Mouse (Mus musculus) CD4-positive, CD25-positive, alpha-beta regulatory T cell, adult 9 weeks (primary cell): Measurements from ENCODE around the gene Tph2. TPM values are rescaled to one million over a fixed set of nuclear protein-coding genes. Genes with fewer than 3 reads are reported as not detected.

Experiments
- polyA plus RNA-seq: library from polyadenylated mRNA; unstranded; fragments of 100-300 nt; shearing (Covaris generic); gene quantifications from one replicate; pipeline ENCODE4 v1.2.1, GENCODE M21; 2017

Gene Tph2
- not detected for polyA plus RNA-seq

DNA sequence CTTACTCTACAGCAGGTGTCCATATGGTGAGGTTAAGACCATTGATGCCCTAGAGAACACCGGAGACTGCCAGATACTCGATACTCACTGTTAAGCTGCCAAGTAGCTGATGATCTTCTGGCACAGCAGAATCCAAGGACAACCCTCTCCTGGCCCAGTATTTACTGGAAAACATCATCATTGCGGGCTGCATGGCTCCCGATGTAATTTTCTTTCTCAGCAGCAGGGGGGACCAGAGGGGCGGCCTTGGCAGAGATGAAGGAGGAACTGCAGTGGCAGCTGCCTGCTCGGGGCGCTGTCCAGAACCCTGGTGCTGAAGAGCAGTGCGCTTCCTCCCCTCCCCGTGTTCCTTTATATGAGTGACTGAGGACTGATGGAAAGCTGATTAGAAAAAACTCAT, at the start of gene Tph2:
Gene Tph2, minus strand, starts transcription at position 326 of the 400 bp plus-strand sequence.

Other genes starting within 250 kb of the Tph2 start
- 140 TPM for gene Tbc1d15, start 66.4 kb upstream of the Tph2 start, polyA plus RNA-seq
- 4.2 TPM for gene Rab21, start 130.6 kb upstream of the Tph2 start, polyA plus RNA-seq
- 72.5 TPM for gene Tmem19, start 177.5 kb upstream of the Tph2 start, polyA plus RNA-seq
- 17.4 TPM for gene Thap2, start 199.4 kb upstream of the Tph2 start, polyA plus RNA-seq
- 27.7 TPM for gene Zfc3h1, start 199.9 kb upstream of the Tph2 start, polyA plus RNA-seq